Mouse (Mus musculus) frontal cortex, adult (tissue): ENCODE results near the gene Zfp960.
"Not testable (repeated sequence)": the region's sequence is repeated elsewhere in the genome, so short reads cannot be mapped to it uniquely, and the experiment has no call there.

Experiments used
- ATAC-seq: cut with Nextera tagmentation; 2 replicates; pipeline ENCODE4 v1.9.2; 2017; ENCODE audit warnings: mild to moderate bottlenecking, moderate library complexity, mixed read lengths; ENCODE audit not compliant: low TSS enrichment

Zfp960 gene

GRCm38 (mm10) chr17:17063628-17064494 is at the start of gene Zfp960:
TSS of gene Zfp960 (plus strand) at chr17:17064113.
- ATAC-seq: peak; percentile 100

GRCm38 (mm10) chr17:17018071-17018470 is 45.8 kb upstream of the Zfp960 start:
- not testable (repeated sequence) for ATAC-seq

- ATAC-seq: not testable (repeated sequence)
These were observed 4.3 kb upstream of the Zfp960 start for GRCm38 (mm10) chr17:17059566-17059965.

DNA sequence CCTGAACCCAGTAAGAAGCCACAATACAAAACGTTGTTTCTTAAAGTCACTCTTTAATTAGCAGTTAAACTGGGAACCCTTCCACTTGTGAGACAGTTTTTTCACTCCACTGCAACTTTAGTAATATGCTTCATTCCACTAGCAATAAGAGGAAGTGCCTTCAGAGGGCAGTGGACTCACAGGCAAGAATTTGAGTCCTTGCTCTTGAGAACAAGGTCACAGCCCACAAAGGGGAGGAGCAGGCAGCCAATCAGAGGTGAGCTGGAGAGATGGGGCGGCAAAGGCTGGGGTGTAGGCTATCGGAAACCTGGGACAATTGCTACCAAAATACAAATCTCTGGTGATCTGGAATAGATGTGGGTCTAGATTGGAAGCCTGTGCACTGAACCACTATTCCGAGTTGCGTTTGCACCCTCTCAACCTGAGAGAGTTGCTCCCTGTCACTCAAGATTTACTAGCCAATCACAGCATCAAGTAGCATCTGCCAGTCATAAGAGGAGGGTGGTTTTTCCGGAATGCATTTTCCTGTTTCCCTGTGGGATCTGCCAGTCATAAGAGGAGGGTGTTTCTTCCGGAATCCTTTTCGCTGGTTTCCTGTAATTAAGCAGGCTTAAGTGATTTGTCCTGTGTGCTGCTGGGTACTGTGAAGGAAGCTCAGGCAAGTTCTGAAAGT is 57.1 kb downstream of the Zfp960 start, which contains the start of gene Zfp97:
Gene Zfp97 (plus strand): TSS at position 586 of the 673 bp plus-strand sequence.
- peak; percentile 100 for ATAC-seq
